Comparison of ENCODE assay signal across 27 mouse cellular contexts in the genomic region with DNA sequence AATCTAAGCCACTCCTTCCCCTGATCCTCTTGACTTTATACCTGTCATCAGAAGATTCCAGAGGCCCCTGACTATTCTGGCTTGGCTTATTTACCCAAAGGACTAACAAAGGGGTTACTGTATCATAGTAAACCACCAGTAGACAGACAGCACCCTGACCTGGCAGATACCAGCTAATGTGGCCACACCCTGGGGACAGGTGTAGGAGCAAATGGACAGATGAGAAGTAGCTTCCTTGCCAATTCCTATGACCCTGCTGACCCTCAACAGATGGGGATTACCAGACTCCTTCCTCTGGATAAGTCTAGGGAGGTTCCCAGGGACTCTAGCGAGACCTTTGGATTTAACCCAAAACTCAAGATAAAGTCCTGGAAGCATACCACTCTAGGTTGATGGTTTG.
"Had no signal": no experiment of that assay in that cellular context is flagged by ENCODE, and none has a peak within 500 bp of the region (broad histone marks: within the 10 kb centered on the region; RNA-seq: fewer than 3 reads in every experiment).

No protein-coding gene starts in this region.

- H3K4me3 ChIP-seq: limb, embryonic 10.5 days; limb, embryonic 12.5 days; limb, embryonic 13.5 days; limb, embryonic 15.5 days; liver, embryonic 12.5 days; liver, embryonic 13.5 days; liver, embryonic 15.5 days; lung, embryonic 15.5 days; megakaryocyte, embryonic 14.5 days; midbrain, embryonic 10.5 days; midbrain, embryonic 12.5 days; midbrain, embryonic 13.5 days; midbrain, embryonic 15.5 days; neural tube, embryonic 12.5 days had no signal

- H3K27me3 ChIP-seq: limb, embryonic 12.5 days; limb, embryonic 13.5 days; limb, embryonic 15.5 days; liver, embryonic 12.5 days; liver, embryonic 13.5 days; liver, embryonic 15.5 days; lung, embryonic 15.5 days; midbrain, embryonic 12.5 days; midbrain, embryonic 13.5 days; midbrain, embryonic 15.5 days; neural tube, embryonic 12.5 days had no signal

- H3K36me3 ChIP-seq: liver, embryonic 15.5 days; midbrain, embryonic 12.5 days; midbrain, embryonic 15.5 days had no signal

- DNase-seq: left cerebral cortex, postnatal 4 days; liver; liver, embryonic 13.5 days; liver, postnatal 0 days; lung, adult 18-20 months; lung, adult 2 months; lung, embryonic 14.5 days; lung, postnatal 10 days; lung, postnatal 14 days; lung, postnatal 36 days; lung, postnatal 4 days; midbrain, embryonic 14.5 days had no signal

- H3K4me2 ChIP-seq: limb, embryonic 12.5 days; limb, embryonic 13.5 days; limb, embryonic 15.5 days; liver, embryonic 11.5 days; liver, embryonic 12.5 days; liver, embryonic 13.5 days; liver, embryonic 15.5 days; lung, embryonic 14.5 days; lung, embryonic 15.5 days; midbrain, embryonic 11.5 days; midbrain, embryonic 12.5 days; midbrain, embryonic 13.5 days; midbrain, embryonic 15.5 days; neural tube, embryonic 12.5 days had no signal
